Mouse (Mus musculus): Measurements from ENCODE around the gene Lrrc36.

GRCm38 (mm10) chr8:105461085-105461803 lies 47.9 kb downstream of the Lrrc36 start:
- no peak for TF ChIP-seq CTCF (IDR thresholded peaks at IDR 0.05; ENCODE audit: insufficient read depth, low read length)
- TF ChIP-seq POLR2A (IDR thresholded peaks at IDR 0.05; ENCODE audit: borderline replicate concordance, extremely low read depth, low read depth, low read length): no peak

Measured in lung, adult 2 months (tissue).